Mouse (Mus musculus) lung, postnatal 0 days (tissue): ENCODE data around the gene Tmem254c.
"Not testable (repeated sequence)": the region's sequence is repeated elsewhere in the genome, so short reads cannot be mapped to it uniquely, and the experiment has no call there.

Experiments used
- CTCF ChIP-seq: IDR thresholded peaks from 2 replicates; pipeline ENCODE4 v1.5.1; 2016; ENCODE audit warnings: antibody characterized with exemption, mild to moderate bottlenecking
- EP300 ChIP-seq: IDR thresholded peaks from 2 replicates; pipeline ENCODE4 v1.6.1; 2016; ENCODE audit warnings: antibody characterized with exemption, mild to moderate bottlenecking, control low read depth

DNA sequence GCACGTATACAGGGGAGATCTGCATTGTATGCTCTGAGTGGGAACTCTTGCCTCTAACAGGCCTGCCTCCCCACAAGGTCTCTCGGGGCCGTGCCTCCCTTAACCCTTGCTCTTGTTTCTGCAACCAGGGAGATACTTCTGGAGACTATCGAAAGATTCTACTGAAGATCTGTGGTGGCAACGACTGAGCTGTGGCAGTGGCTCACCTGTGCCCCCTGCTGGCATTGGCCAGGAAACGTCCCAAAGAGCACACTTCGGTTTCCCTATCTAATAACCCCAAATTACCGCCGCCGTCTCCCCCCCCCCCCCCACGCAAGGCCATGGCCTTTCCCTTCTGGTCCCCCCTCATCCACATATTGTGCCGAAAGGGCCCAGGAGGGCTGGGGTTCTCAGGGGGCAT, 41.5 kb downstream of the Tmem254c start:
- not testable (repeated sequence) for TF ChIP-seq CTCF, EP300
